Mouse (Mus musculus): ENCODE measurements around the gene Khsrp.

- TF ChIP-seq MYOG (IDR thresholded peaks at IDR 0.05; ENCODE audit: control insufficient read depth in 1 of 3, insufficient read depth in 1 of 3, insufficient read length in 2 of 3, low read depth in 2 of 3) (no peak), POLR2A (IDR thresholded peaks at IDR 0.05; ENCODE audit: insufficient read length, low read depth) (no peak), E2F4 (IDR thresholded peaks at IDR 0.05; ENCODE audit: insufficient read depth) (no peak), CEBPB (IDR thresholded peaks at IDR 0.05; ENCODE audit: insufficient read depth, poor library complexity, severe bottlenecking) (no peak), USF1 (IDR thresholded peaks at IDR 0.05; ENCODE audit: low read depth) (no peak), MAX (IDR thresholded peaks at IDR 0.05; ENCODE audit: low read depth) (no peak)
Measured at GRCm38 (mm10) chr17:56973956-56974707, 57.2 kb downstream of the Khsrp start.
